ENCODE assay signal across 9 mouse cellular contexts in the genomic region with DNA sequence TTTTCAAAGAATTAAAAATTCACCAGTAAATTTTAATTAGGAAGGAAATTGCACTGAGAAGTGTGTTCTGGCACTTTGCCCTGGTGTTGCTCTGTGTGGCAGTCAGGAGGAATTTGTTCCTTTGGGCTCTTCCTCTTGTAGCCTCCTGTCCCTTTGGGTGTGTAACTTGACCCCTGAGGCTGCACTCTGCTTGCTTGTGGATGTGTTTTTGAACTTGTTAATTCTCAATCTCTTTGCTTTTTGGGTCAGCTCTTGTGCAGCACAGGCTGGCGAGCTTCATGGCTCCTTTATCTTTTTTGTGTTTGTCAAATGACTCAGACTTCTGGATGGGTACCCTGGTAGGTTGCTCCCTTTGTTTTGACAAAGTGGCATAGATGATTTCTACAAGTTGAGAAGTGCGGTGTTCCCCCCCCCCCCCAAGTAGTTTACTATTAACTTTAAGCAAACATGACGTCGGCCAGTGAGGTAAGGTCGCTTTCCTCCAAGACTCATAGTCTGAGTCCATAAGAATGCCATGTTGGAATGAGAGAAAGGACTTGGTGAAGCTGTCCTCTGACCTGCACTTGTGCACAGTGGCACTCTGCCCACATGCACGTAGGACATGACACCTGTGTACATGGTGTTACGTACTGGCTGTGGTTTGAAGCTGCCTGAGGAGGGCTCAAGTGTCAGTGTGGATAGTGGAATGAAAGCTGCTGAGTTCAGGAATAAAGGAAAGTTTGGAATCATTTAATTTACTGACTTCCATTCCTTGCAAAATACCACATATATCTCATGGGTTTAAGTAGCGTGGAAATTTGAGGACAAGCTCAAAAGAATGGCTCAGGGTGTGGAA. TPM values are rescaled to one million over a fixed set of nuclear protein-coding genes. Genes with fewer than 3 reads are reported as not detected.
DNase-seq lines count a peak whose midpoint lies in the region; ATAC-seq and TF ChIP-seq lines count a peak whose summit lies in the region.
"Had no signal": no experiment of that assay in that cellular context is flagged by ENCODE, and none has a peak within 500 bp of the region (broad histone marks: within the 10 kb centered on the region; RNA-seq: fewer than 3 reads in every experiment).

No protein-coding gene starts in this region.

- intact Hi-C loops in heart, postnatal 14 days (cut with DNase I): loop anchor here (5.0 kb wide), 1 partner anchor 42 kb away; no protein-coding TSS in a partner anchor

- 58% methylated on average over 8 of the region's 8 CpGs for WGBS in liver, postnatal 0 days (ENCODE audit: insufficient replicate concordance)
- WGBS in thymus, adult 2 months: 73% methylated on average over 8 of the region's 8 CpGs

- H3K4me3 ChIP-seq in liver, postnatal 0 days (ENCODE audit: low read depth, low read length): no peak overlapping the region
- H3K4me3 ChIP-seq in thymus, adult 2 months (ENCODE audit: control insufficient read depth, insufficient read depth, low read length): no peak overlapping the region
- H3K4me3 ChIP-seq: limb, embryonic 15.5 days had no signal

- no peak for TF ChIP-seq CTCF in liver, postnatal 0 days (IDR thresholded peaks at IDR 0.05; ENCODE audit: low read depth)
- no peak for TF ChIP-seq CTCF in thymus, adult 2 months (IDR thresholded peaks at IDR 0.05; ENCODE audit: borderline replicate concordance, control insufficient read depth, extremely low read depth, insufficient read depth, low read length, poor library complexity)

- H3K36me3 ChIP-seq in liver, postnatal 0 days (replicated peaks; ENCODE audit: insufficient read depth, low read length): no peaks in the 10 kb centered on the region
- H3K36me3 ChIP-seq in thymus, adult 2 months (ENCODE audit: control insufficient read depth, insufficient read depth, low read length): no peaks in the 10 kb centered on the region
- H3K36me3 ChIP-seq: limb, embryonic 15.5 days had no signal

- H3K4me1 ChIP-seq in liver, postnatal 0 days (ENCODE audit: insufficient read depth): peaks cover 37% of the 10 kb centered on the region
- peaks cover 31% of the 10 kb centered on the region for H3K4me1 ChIP-seq in thymus, adult 2 months (replicated peaks; ENCODE audit: control insufficient read depth, insufficient read depth, low read length)

- DNase-seq in cerebellum, postnatal 10 days: peak; percentile 32 to 36
- DNase-seq in cerebellum, adult 11 months: no peak
- DNase-seq in Muller cell, postnatal 12 days (ENCODE audit: inconsistent ontology term): peak; percentile 76
- DNase-seq in heart, postnatal 14 days: peak; percentile 29 to 42
- peak; percentile 72 for DNase-seq in liver, postnatal 0 days
- DNase-seq in left cerebral cortex, adult 11 months (ENCODE audit: low spot score): no peak
- DNase-seq in layer of hippocampus, adult 8-10 months (ENCODE audit: low spot score in 2 of 2): no peak
- no peak for DNase-seq in thymus, adult 2 months

- H3K4me2 ChIP-seq in liver, postnatal 0 days (ENCODE audit: low read depth, low read length): peak overlapping the region; percentile 36
- H3K4me2 ChIP-seq: limb, embryonic 15.5 days had no signal

- TF ChIP-seq EP300 in liver, postnatal 0 days (IDR thresholded peaks at IDR 0.05; ENCODE audit: low read depth): peak; percentile 22; the same call in 1 of the 2 replicates

- TF ChIP-seq POLR2A in thymus, adult 2 months (IDR thresholded peaks at IDR 0.05; ENCODE audit: control insufficient read depth, extremely low read depth, insufficient read depth, low read length, poor library complexity): no peak

- H3K27me3 ChIP-seq in liver, postnatal 0 days (ENCODE audit: insufficient read depth, low read length): no peaks in the 10 kb centered on the region
- H3K27me3 ChIP-seq in thymus, adult 2 months (ENCODE audit: control insufficient read depth, insufficient read depth, low read length): no peaks in the 10 kb centered on the region
- H3K27me3 ChIP-seq: limb, embryonic 15.5 days had no signal

- H3K9ac ChIP-seq in liver, postnatal 0 days (replicated peaks): peak overlapping the region; percentile 31; the same call in 1 of the 2 replicates
- H3K9ac ChIP-seq: limb, embryonic 15.5 days had no signal

- peak; percentile 87 for ATAC-seq in liver, postnatal 0 days

- peak overlapping the region; percentile 93 for H3K27ac ChIP-seq in liver, postnatal 0 days (ENCODE audit: low read depth)
- no peak overlapping the region for H3K27ac ChIP-seq in thymus, adult 2 months (ENCODE audit: control insufficient read depth, insufficient read depth, low read length)
- H3K27ac ChIP-seq: limb, embryonic 15.5 days had no signal

- H3K9me3 ChIP-seq in liver, postnatal 0 days (ENCODE audit: low read length): no peaks in the 10 kb centered on the region
- H3K9me3 ChIP-seq: limb, embryonic 15.5 days had no signal

RNA-seq across cellular contexts. Expression of gene Tbl1xr1, which starts 14.2 kb away (rescaled TPM):
- 10 to 100 TPM; 66.3 to 70.0 TPM for total RNA-seq in heart, postnatal 14 days (2021)
- polyA plus RNA-seq in liver, postnatal 0 days (2015; fragmentation: Nextera tagmentation; extraction: Ambion mirVana): 8.8 and 9.8 TPM in 2 replicates
- total RNA-seq in layer of hippocampus, adult 8-10 months (2022): 100 to 1,000 TPM; 130 to 150 (median 140) TPM
- 53.2 and 67.3 TPM in 2 replicates for polyA plus RNA-seq in thymus, adult 2 months (2012; rRNA removed)

Comparison
In these comparisons a context has a peak if more than half of its experiments do, and no peak if none do; other contexts are left out.
1. DNase-seq: peak in cerebellum, postnatal 10 days (2 of 2), Muller cell, postnatal 12 days (single experiment), heart, postnatal 14 days (2 of 2) and liver, postnatal 0 days (single experiment); none in cerebellum, adult 11 months (single experiment), left cerebral cortex, adult 11 months (single experiment), layer of hippocampus, adult 8-10 months (0 of 2) and thymus, adult 2 months (single experiment).